Comparison of ENCODE assay signal across 7 mouse cellular contexts in the genomic region with DNA sequence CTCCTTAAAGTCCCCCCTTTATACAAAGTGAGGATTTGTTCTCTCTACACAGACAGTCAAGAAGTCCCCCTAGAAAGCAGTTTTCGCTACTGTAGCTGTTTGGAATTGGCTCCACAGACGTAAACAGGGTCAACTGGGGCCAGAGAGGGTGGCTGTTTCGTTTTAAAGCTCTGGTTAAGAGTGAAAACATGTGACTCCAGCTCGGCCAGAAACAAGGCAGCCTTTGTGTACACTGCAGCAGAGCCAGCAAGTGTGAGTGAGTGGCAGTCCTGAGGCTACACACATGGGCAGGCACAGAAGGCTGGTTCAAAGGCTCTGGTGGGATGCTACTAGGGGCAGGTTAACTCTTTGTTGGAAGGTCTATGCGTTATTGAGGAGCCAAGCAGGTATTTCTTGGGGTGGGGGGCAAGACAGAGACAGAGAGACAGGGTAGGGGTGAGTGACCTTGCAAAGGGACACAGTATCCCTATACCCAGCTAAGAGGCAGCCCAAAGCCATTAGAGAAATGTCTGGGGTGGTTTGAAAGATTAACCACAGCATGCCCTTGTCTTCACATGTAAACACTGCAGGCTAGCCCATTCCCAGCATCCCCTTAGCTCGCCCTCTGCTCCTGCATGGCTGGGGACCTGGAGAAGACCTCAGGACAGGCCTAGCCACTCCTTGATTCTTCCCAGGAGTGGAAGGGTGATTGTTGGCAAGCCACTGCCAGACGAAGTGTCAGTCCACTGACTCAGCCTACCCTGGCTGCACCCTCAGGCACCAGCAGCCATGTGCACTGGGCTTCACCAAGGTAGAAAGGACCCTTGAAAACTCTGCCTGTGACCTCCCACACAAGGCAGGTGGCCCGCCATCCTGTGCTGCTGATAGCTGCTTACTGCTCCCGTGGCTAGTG. TPM values are rescaled to one million over a fixed set of nuclear protein-coding genes. Genes with fewer than 3 reads are reported as not detected.
A peak's percentile ranks its signal among the peaks of the same experiment; 100 is the strongest.
DNase-seq lines count a peak whose midpoint lies in the region; ATAC-seq and TF ChIP-seq lines count a peak whose summit lies in the region.

No protein-coding gene starts in this region.

- DNase-seq in CH12.LX (ENCODE audit: extremely low read depth) (no peak), adipocyte (ENCODE audit: low spot score) (peak; percentile 93)
- peak; percentile 68 for DNase-seq in gastrocnemius, postnatal 25 days
- DNase-seq in hindlimb bud, embryonic 11.5 days (ENCODE audit: extremely low spot score, low read depth, low spot score) = peak; percentile 69
- peak; percentile 91 for DNase-seq in liver, adult 2 months (ENCODE audit: extremely low read depth, low read depth, low spot score)

- ATAC-seq in midbrain, embryonic 16.5 days = peak; percentile 90; the same call in 1 of the 2 replicates
- no peak for ATAC-seq in activated CD4-positive, CD25-positive, alpha-beta regulatory T cell, adult 4 months

- no peak overlapping the region for H3K27ac ChIP-seq in CH12.LX (ENCODE audit: insufficient read depth, low read depth)
- H3K27ac ChIP-seq in liver, adult 2 months (replicated peaks; ENCODE audit: insufficient read depth, low read depth, low read length) = peak overlapping the region; percentile 9; the same call in 1 of the 2 replicates
- H3K27ac ChIP-seq in midbrain, embryonic 16.5 days (ENCODE audit: low read length) = 0 out of 2 replicates have a peak overlapping the region, but pooled peaks have one; percentile 5

- in situ Hi-C loops in CH12.LX (cut with MboI; ENCODE audit: low pct_ligation_motif_present, low pct_unique_long_range_greater_than_20kb, low sequenced_read_pairs) = no loop called here

- TF ChIP-seq CTCF in CH12.LX (conservative IDR thresholded peaks at IDR 0.05 in 1 of 2, IDR thresholded peaks at IDR 0.05 in 1 of 2; ENCODE audit: low read depth in 2 of 2, low read length in 2 of 2) = no peak
- TF ChIP-seq CTCF in liver, adult 2 months (IDR thresholded peaks at IDR 0.05; ENCODE audit: low read depth, low read length) = no peak

- no peaks in the 10 kb centered on the region for H3K79me2 ChIP-seq in CH12.LX (replicated peaks; ENCODE audit: control insufficient read depth, extremely low read depth, insufficient read depth, poor library complexity, severe bottlenecking)
- H3K79me2 ChIP-seq in liver, adult 2 months (ENCODE audit: control insufficient read depth, insufficient read depth, low read length) = no peaks in the 10 kb centered on the region

- TF ChIP-seq POLR2A in CH12.LX (IDR thresholded peaks at IDR 0.05; ENCODE audit: low read depth, low read length) = no peak
- TF ChIP-seq POLR2A in liver, adult 2 months (IDR thresholded peaks at IDR 0.05; ENCODE audit: extremely low read depth, insufficient read depth, low read length) = no peak

- dilution Hi-C loops in CH12.LX (cut with MboI; ENCODE audit: extremely low pct_ligation_motif_present, extremely low pct_unique_long_range_greater_than_20kb, low sequenced_read_pairs) = no loop called here

- H3K36me3 ChIP-seq in CH12.LX (replicated peaks in 1 of 2; ENCODE audit: control insufficient read depth in 1 of 2, insufficient read depth in 1 of 2, low read length in 1 of 2) = no peaks in the 10 kb centered on the region
- H3K36me3 ChIP-seq in liver, adult 2 months (ENCODE audit: control insufficient read depth, insufficient read depth, low read length) = no peaks in the 10 kb centered on the region
- no peaks in the 10 kb centered on the region for H3K36me3 ChIP-seq in midbrain, embryonic 16.5 days (ENCODE audit: control insufficient read depth, insufficient read depth, low read length)

- H3K4me2 ChIP-seq in CH12.LX (ENCODE audit: insufficient read depth, low read depth, poor library complexity, severe bottlenecking) = peak overlapping the region; percentile 21; the same call in 1 of the 2 replicates
- no peak overlapping the region for H3K4me2 ChIP-seq in midbrain, embryonic 16.5 days (ENCODE audit: low read length)

- 33% methylated on average over 9 of the region's 9 CpGs for WGBS in liver, adult 2 months
- 47% methylated on average over 9 of the region's 9 CpGs for WGBS in midbrain, embryonic 16.5 days

- TF ChIP-seq RAD21 in CH12.LX (IDR thresholded peaks at IDR 0.05; ENCODE audit: low read depth, low read length) = no peak

- H3K9me3 ChIP-seq in CH12.LX (replicated peaks; ENCODE audit: low read length) = peaks cover 4% of the 10 kb centered on the region
- H3K9me3 ChIP-seq in midbrain, embryonic 16.5 days (replicated peaks; ENCODE audit: control insufficient read depth, low read length, poor library complexity, severe bottlenecking) = no peaks in the 10 kb centered on the region

- H3K9ac ChIP-seq in CH12.LX (ENCODE audit: insufficient read depth, low read depth) = no peak overlapping the region
- H3K9ac ChIP-seq in liver, adult 2 months (ENCODE audit: low read depth, low read length) = no peak overlapping the region
- no peak overlapping the region for H3K9ac ChIP-seq in midbrain, embryonic 16.5 days (ENCODE audit: low read depth, low read length)

- peaks cover 16 to 42% of the 10 kb centered on the region in 2 experiments for H3K4me1 ChIP-seq in CH12.LX (ENCODE audit: control insufficient read depth in 1 of 2, insufficient read depth in 2 of 2)
- H3K4me1 ChIP-seq in liver, adult 2 months (ENCODE audit: control insufficient read depth, insufficient read depth, low read length) = peaks cover 16% of the 10 kb centered on the region
- H3K4me1 ChIP-seq in midbrain, embryonic 16.5 days (ENCODE audit: control insufficient read depth, insufficient read depth, low read length) = no peaks in the 10 kb centered on the region; the same call in 1 of the 2 replicates

- H3K4me3 ChIP-seq in CH12.LX (replicated peaks in 1 of 3; ENCODE audit: low read depth in 2 of 3, low read length in 2 of 3, poor library complexity in 1 of 3) = no peak overlapping the region
- no peak overlapping the region for H3K4me3 ChIP-seq in liver, adult 2 months (ENCODE audit: insufficient read depth, low read depth, low read length)
- H3K4me3 ChIP-seq in midbrain, embryonic 16.5 days (ENCODE audit: low read depth, low read length) = no peak overlapping the region

- H3K27me3 ChIP-seq in CH12.LX (replicated peaks) = no peaks in the 10 kb centered on the region
- no peaks in the 10 kb centered on the region for H3K27me3 ChIP-seq in liver, adult 2 months (ENCODE audit: control insufficient read depth, insufficient read depth, low read length)
- H3K27me3 ChIP-seq in midbrain, embryonic 16.5 days (ENCODE audit: control insufficient read depth, insufficient read depth, low read depth, low read length) = no peaks in the 10 kb centered on the region

- 0 out of 2 replicates have a peak, but pooled peaks have one; percentile 7 for TF ChIP-seq EP300 in CH12.LX (IDR thresholded peaks at IDR 0.05; ENCODE audit: low read length)

TF ChIP-seq in CH12.LX, 34 proteins besides CTCF, POLR2A, EP300 and RAD21:
- TF ChIP-seq KAT2A (IDR thresholded peaks at IDR 0.05; ENCODE audit: insufficient replicate concordance, low read length) (no peak), MXI1 (IDR thresholded peaks at IDR 0.05; ENCODE audit: low read depth, low read length) (peak; percentile 68; the same call in 1 of the 2 replicates), ZMIZ1 (IDR thresholded peaks at IDR 0.05; ENCODE audit: low read depth, low read length) (no peak), BHLHE40 (IDR thresholded peaks at IDR 0.05; ENCODE audit: low read depth, low read length) (no peak), ZC3H11A (IDR thresholded peaks at IDR 0.05; ENCODE audit: low read depth, low read length) (no peak), CHD1 (IDR thresholded peaks at IDR 0.05; ENCODE audit: low read depth, low read length) (no peak), ZKSCAN1 (IDR thresholded peaks at IDR 0.05; ENCODE audit: borderline replicate concordance, low read depth, low read length) (no peak), ETS1 (conservative IDR thresholded peaks at IDR 0.05; ENCODE audit: low read depth, low read length) (0 out of 2 replicates have a peak, but pooled peaks have one; percentile 8), PAX5 (IDR thresholded peaks at IDR 0.05; ENCODE audit: low read length) (no peak), MAZ (IDR thresholded peaks at IDR 0.05; ENCODE audit: low read depth, low read length) (0 out of 2 replicates have a peak, but pooled peaks have one; percentile 21), USF1 (IDR thresholded peaks at IDR 0.05; ENCODE audit: low read depth, low read length) (no peak), TCF12 (IDR thresholded peaks at IDR 0.05; ENCODE audit: low read depth, low read length) (no peak), MAX (IDR thresholded peaks at IDR 0.05; ENCODE audit: low read length) (peak; percentile 43; the same call in 1 of the 2 replicates), NELFE (IDR thresholded peaks at IDR 0.05; ENCODE audit: low read depth, low read length) (no peak), NRF1 (IDR thresholded peaks at IDR 0.05; ENCODE audit: low read depth, low read length) (no peak), MYC (IDR thresholded peaks at IDR 0.05; ENCODE audit: low read depth, low read length) (no peak)

RNA-seq across cellular contexts. Expression of a gene that starts 29.2 kb away (rescaled TPM):
- 3.4 and 5.6 TPM in 2 replicates for total RNA-seq in CH12.LX (2012; rRNA removed)
- total RNA-seq in CH12.LX (2014; rRNA removed) = 2.6 and 2.8 TPM in 2 replicates
- polyA plus RNA-seq in CH12.LX (2012; ENCODE audit: insufficient read length, low read depth) = 1.1 and 1.4 TPM in 2 replicates
- total RNA-seq in gastrocnemius, postnatal 25 days (2021) = 1 to 10 TPM; 3.4 to 4.7 TPM
- total RNA-seq in liver, adult 2 months (2014; rRNA removed) = 10.9 and 17.0 TPM in 2 replicates
- 3.9 and 5.7 TPM in 2 replicates for polyA plus RNA-seq in liver, adult 2 months (2012; rRNA removed)
- polyA plus RNA-seq in midbrain, embryonic 16.5 days (2015; fragmentation: Nextera tagmentation; extraction: Ambion mirVana) = 1.2 and 2.0 TPM in 2 replicates
- under 1 TPM; 0.18 to 0.19 TPM for polyA plus RNA-seq in activated CD4-positive, CD25-positive, alpha-beta regulatory T cell, adult 4 months (2017; shearing (Covaris generic))

RNA-seq across cellular contexts. Expression of a gene that starts 40.8 kb away (rescaled TPM):
- total RNA-seq in CH12.LX (2012; rRNA removed) (139 and 172 TPM in 2 replicates), CH12.LX (2014; rRNA removed) (215 and 224 TPM in 2 replicates)
- polyA plus RNA-seq in CH12.LX (2012; ENCODE audit: insufficient read length, low read depth) = 151 and 160 TPM in 2 replicates
- 100 to 1,000 TPM; 129 to 134 TPM for total RNA-seq in gastrocnemius, postnatal 25 days (2021)
- 59.7 and 72.8 TPM in 2 replicates for total RNA-seq in liver, adult 2 months (2014; rRNA removed)
- polyA plus RNA-seq in liver, adult 2 months (2012; rRNA removed) = 33.4 and 37.3 TPM in 2 replicates
- polyA plus RNA-seq in midbrain, embryonic 16.5 days (2015; fragmentation: Nextera tagmentation; extraction: Ambion mirVana) = 306 and 312 TPM in 2 replicates
- polyA plus RNA-seq in activated CD4-positive, CD25-positive, alpha-beta regulatory T cell, adult 4 months (2017; shearing (Covaris generic)) = 100 to 1,000 TPM; 294 to 327 TPM
